Mouse (Mus musculus): ENCODE measurements around the gene Slc9a4.

DNA sequence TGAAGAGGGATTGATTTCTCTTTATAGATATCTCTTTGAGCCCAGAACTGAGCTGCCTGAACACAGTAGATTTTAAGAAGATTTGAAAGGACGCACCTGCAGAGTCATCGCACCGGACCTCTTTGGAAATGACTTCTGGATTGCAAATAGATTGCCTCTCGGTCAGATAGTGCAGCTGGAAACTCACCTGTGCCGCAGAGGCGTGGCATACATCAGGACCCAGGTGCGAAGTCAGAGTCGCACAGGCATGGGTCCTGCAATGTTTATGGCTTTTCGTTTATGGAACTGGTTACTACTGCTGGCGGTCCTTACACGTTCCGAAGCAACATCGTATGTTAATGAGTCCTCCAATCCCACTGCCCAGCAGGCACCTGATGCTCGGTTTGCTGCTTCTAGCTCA lies 388 bp downstream of the Slc9a4 start:
- TF ChIP-seq CTCF (IDR thresholded peaks at IDR 0.05; ENCODE audit: control insufficient read depth, insufficient read depth, insufficient read length) (no peak), MYOG (IDR thresholded peaks at IDR 0.05; ENCODE audit: control insufficient read depth, extremely low read depth, insufficient read length) (no peak)
